Mouse (Mus musculus) lung, postnatal 0 days (tissue): Measurements from ENCODE around the gene Sbno1.
"Not testable (repeated sequence)": the region's sequence is repeated elsewhere in the genome, so short reads cannot be mapped to it uniquely, and the experiment has no call there.

ENCODE experiments used
- CTCF ChIP-seq: IDR thresholded peaks from 2 replicates; pipeline ENCODE4 v1.5.1; 2016; ENCODE audit warnings: antibody characterized with exemption, mild to moderate bottlenecking
- EP300 ChIP-seq: IDR thresholded peaks from 2 replicates; pipeline ENCODE4 v1.6.1; 2016; ENCODE audit warnings: antibody characterized with exemption, mild to moderate bottlenecking, control low read depth

DNA sequence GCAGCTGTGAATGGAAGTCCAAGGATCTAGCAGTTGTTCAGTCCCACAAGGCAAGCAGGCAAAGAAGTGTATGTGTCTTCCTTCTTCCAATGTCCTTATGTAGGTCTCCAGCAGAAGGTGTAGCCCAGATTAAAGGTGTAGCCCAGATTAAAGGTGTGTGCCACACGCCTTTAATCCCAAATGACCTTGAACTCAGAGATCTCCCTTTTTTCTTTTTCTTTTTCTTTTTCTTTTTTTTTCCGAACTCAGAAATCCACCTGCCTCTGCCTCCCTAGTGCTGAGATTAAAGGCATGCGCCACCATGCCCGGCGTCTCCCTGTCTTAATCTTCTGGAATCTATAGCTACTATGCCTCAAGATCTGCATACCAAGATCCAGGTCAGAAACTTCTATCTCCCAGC is 62.8 kb downstream of the Sbno1 start, which contains the start of gene Cdk2ap1:
- TF ChIP-seq CTCF, EP300: not testable (repeated sequence)
